In the genomic region with DNA sequence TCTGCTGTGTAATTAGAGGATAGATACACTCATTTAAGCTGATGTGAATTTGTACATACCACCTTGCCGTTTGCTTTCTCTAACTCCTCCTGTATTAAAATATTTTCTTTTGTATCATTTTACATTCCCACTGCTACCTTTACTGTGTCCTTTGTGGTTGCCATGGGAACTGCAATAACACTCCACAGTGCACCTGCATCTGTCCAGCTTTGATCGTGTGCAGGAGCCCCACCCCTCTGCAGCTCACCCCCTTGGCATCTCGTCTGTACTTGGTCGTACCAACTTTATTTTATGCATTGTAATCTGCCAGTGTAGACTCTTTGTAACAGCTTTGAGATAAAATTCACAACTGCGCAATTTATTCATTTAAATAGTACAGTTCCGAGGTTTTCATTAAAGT, we compare ENCODE assay signal across 43 mouse cellular contexts. TPM values are rescaled to one million over a fixed set of nuclear protein-coding genes. Genes with fewer than 3 reads are reported as not detected.
DNase-seq lines count a peak whose midpoint lies in the region; ATAC-seq and TF ChIP-seq lines count a peak whose summit lies in the region.
"Had no signal": no experiment of that assay in that cellular context is flagged by ENCODE, and none has a peak within 500 bp of the region (broad histone marks: within the 10 kb centered on the region; RNA-seq: fewer than 3 reads in every experiment).

No protein-coding gene starts in this region.

- no peaks in the 10 kb centered on the region for H3K36me3 ChIP-seq in embryonic facial prominence, embryonic 14.5 days (ENCODE audit: control insufficient read depth, insufficient read depth, low read length)
- no peaks in the 10 kb centered on the region for H3K36me3 ChIP-seq in embryonic facial prominence, embryonic 10.5 days (replicated peaks)
- H3K36me3 ChIP-seq in lung, postnatal 0 days (ENCODE audit: insufficient read depth, low read length): no peaks in the 10 kb centered on the region
- no peaks in the 10 kb centered on the region for H3K36me3 ChIP-seq in stomach, postnatal 0 days (ENCODE audit: control insufficient read depth, insufficient read depth, low read length)
- H3K36me3 ChIP-seq: embryonic facial prominence, embryonic 12.5 days; forebrain, embryonic 10.5 days; forebrain, embryonic 15.5 days; hindbrain, embryonic 10.5 days; intestine, embryonic 15.5 days; neural tube, embryonic 15.5 days; stomach, embryonic 15.5 days had no signal

- no peak for TF ChIP-seq EP300 in lung, postnatal 0 days (IDR thresholded peaks at IDR 0.05)
- TF ChIP-seq EP300 in stomach, postnatal 0 days (optimal IDR thresholded peaks at IDR 0.05): no peak

- ATAC-seq in embryonic facial prominence, embryonic 14.5 days (ENCODE audit: low read depth): 0 out of 2 replicates have a peak, but pooled peaks have one; percentile 37
- ATAC-seq in lung, postnatal 0 days: no peak
- peak; percentile 60; the same call in 1 of the 2 replicates for ATAC-seq in stomach, postnatal 0 days (ENCODE audit: low FRiP score, low TSS enrichment)
- no peak for ATAC-seq in megakaryocyte, adult 5-6 weeks (ENCODE audit: poor library complexity, severe bottlenecking)
- ATAC-seq: activated CD4-positive, CD25-positive, alpha-beta regulatory T cell, adult 4 months; forebrain, embryonic 15.5 days; hindbrain, postnatal 0 days; intestine, embryonic 15.5 days had no signal

- no peak overlapping the region for H3K4me2 ChIP-seq in embryonic facial prominence, embryonic 14.5 days (ENCODE audit: low read depth, low read length)
- no peak overlapping the region for H3K4me2 ChIP-seq in lung, postnatal 0 days (replicated peaks; ENCODE audit: low read depth, low read length)
- H3K4me2 ChIP-seq in stomach, postnatal 0 days (replicated peaks; ENCODE audit: low read depth): no peak overlapping the region
- H3K4me2 ChIP-seq: embryonic facial prominence, embryonic 12.5 days; forebrain, embryonic 15.5 days; intestine, embryonic 15.5 days; neural tube, embryonic 15.5 days; stomach, embryonic 15.5 days had no signal

- H3K27ac ChIP-seq in embryonic facial prominence, embryonic 14.5 days (replicated peaks; ENCODE audit: low read depth, low read length): no peak overlapping the region
- H3K27ac ChIP-seq in embryonic facial prominence, embryonic 10.5 days (replicated peaks): no peak overlapping the region
- no peak overlapping the region for H3K27ac ChIP-seq in lung, postnatal 0 days (ENCODE audit: low read length)
- no peak overlapping the region for H3K27ac ChIP-seq in stomach, postnatal 0 days (replicated peaks)
- H3K27ac ChIP-seq: embryonic facial prominence, embryonic 12.5 days; forebrain, embryonic 10.5 days; forebrain, embryonic 15.5 days; gastrocnemius, adult 2 months; hindbrain, embryonic 10.5 days; hindbrain, postnatal 0 days; intestine, embryonic 15.5 days; liver, embryonic 14.5 days; neural tube, embryonic 15.5 days; stomach, embryonic 15.5 days had no signal

- H3K9me3 ChIP-seq in embryonic facial prominence, embryonic 14.5 days (ENCODE audit: control insufficient read depth, low read length): no peaks in the 10 kb centered on the region
- H3K9me3 ChIP-seq in embryonic facial prominence, embryonic 10.5 days: 0 out of 2 replicates have a peak, but pooled peaks cover 2% of the 10 kb centered on the region
- no peaks in the 10 kb centered on the region for H3K9me3 ChIP-seq in lung, postnatal 0 days (ENCODE audit: low read length)
- H3K9me3 ChIP-seq in stomach, postnatal 0 days (ENCODE audit: control insufficient read depth, low read length): no peaks in the 10 kb centered on the region
- H3K9me3 ChIP-seq: embryonic facial prominence, embryonic 12.5 days; forebrain, embryonic 10.5 days; forebrain, embryonic 15.5 days; hindbrain, embryonic 10.5 days; intestine, embryonic 15.5 days; neural tube, embryonic 15.5 days; stomach, embryonic 15.5 days had no signal

- no peaks in the 10 kb centered on the region for H3K4me1 ChIP-seq in embryonic facial prominence, embryonic 14.5 days (ENCODE audit: control insufficient read depth, insufficient read depth, low read length)
- 0 out of 2 replicates have a peak, but pooled peaks cover 3% of the 10 kb centered on the region for H3K4me1 ChIP-seq in embryonic facial prominence, embryonic 10.5 days
- no peaks in the 10 kb centered on the region for H3K4me1 ChIP-seq in lung, postnatal 0 days (ENCODE audit: insufficient read depth, low read depth, low read length)
- H3K4me1 ChIP-seq in stomach, postnatal 0 days (replicated peaks; ENCODE audit: control insufficient read depth, insufficient read depth): no peaks in the 10 kb centered on the region
- H3K4me1 ChIP-seq: forebrain, embryonic 15.5 days; hindbrain, embryonic 10.5 days; intestine, embryonic 15.5 days; neural tube, embryonic 15.5 days; stomach, embryonic 15.5 days had no signal

- no peak overlapping the region for H3K9ac ChIP-seq in embryonic facial prominence, embryonic 14.5 days (ENCODE audit: low read depth, low read length)
- no peak overlapping the region for H3K9ac ChIP-seq in lung, postnatal 0 days (replicated peaks; ENCODE audit: low read depth)
- H3K9ac ChIP-seq in stomach, postnatal 0 days (ENCODE audit: low read length): no peak overlapping the region
- H3K9ac ChIP-seq: embryonic facial prominence, embryonic 12.5 days; forebrain, embryonic 15.5 days; intestine, embryonic 15.5 days; liver, embryonic 14.5 days; neural tube, embryonic 15.5 days; stomach, embryonic 15.5 days had no signal

- H3K4me3 ChIP-seq in embryonic facial prominence, embryonic 14.5 days (ENCODE audit: low read depth, low read length): no peak overlapping the region
- no peak overlapping the region for H3K4me3 ChIP-seq in embryonic facial prominence, embryonic 10.5 days
- no peak overlapping the region for H3K4me3 ChIP-seq in lung, postnatal 0 days (ENCODE audit: low read depth, low read length)
- no peak overlapping the region for H3K4me3 ChIP-seq in stomach, postnatal 0 days (ENCODE audit: low read depth, low read length)
- H3K4me3 ChIP-seq: embryonic facial prominence, embryonic 12.5 days; forebrain, embryonic 10.5 days; forebrain, embryonic 15.5 days; gastrocnemius, adult 2 months; hindbrain, embryonic 10.5 days; intestine, embryonic 15.5 days; neural tube, embryonic 15.5 days; stomach, embryonic 15.5 days had no signal

- TF ChIP-seq CTCF in lung, postnatal 0 days (IDR thresholded peaks at IDR 0.05): no peak
- TF ChIP-seq CTCF in stomach, postnatal 0 days (IDR thresholded peaks at IDR 0.05; ENCODE audit: low read depth): no peak

- 56% methylated on average over 6 of the region's 6 CpGs for WGBS in embryonic facial prominence, embryonic 14.5 days
- WGBS in embryonic facial prominence, embryonic 10.5 days: 81% methylated on average over 6 of the region's 6 CpGs
- WGBS in lung, postnatal 0 days: 57% methylated on average over 6 of the region's 6 CpGs
- 50% methylated on average over 6 of the region's 6 CpGs for WGBS in stomach, postnatal 0 days

- no peak for DNase-seq in embryonic facial prominence, embryonic 14.5 days (ENCODE audit: low spot score)
- DNase-seq in embryonic facial prominence, embryonic 10.5 days (ENCODE audit: low spot score): no peak
- DNase-seq in lung, postnatal 0 days (ENCODE audit: low spot score): peak; percentile 17
- DNase-seq in lung, postnatal 10 days: no peak
- DNase-seq in stomach, postnatal 0 days (ENCODE audit: low spot score): no peak
- peak; percentile 32 for DNase-seq in thymus, postnatal 25 days
- no peak for DNase-seq in embryo, embryonic 10 days (ENCODE audit: low spot score)
- DNase-seq: adrenal gland, adult 2 months; adrenal gland, postnatal 36 days; cerebellum, adult 8-10 months; cerebellum, postnatal 25 days; gastrocnemius, adult 2 months; heart, postnatal 14 days; kidney, adult 2 months; kidney, postnatal 25 days; liver; lung, adult 2 months; lung, postnatal 4 days; retina, postnatal 1 day; right cerebral cortex, postnatal 14 days had no signal

- no peaks in the 10 kb centered on the region for H3K27me3 ChIP-seq in embryonic facial prominence, embryonic 14.5 days (replicated peaks; ENCODE audit: control insufficient read depth, insufficient read depth, low read length)
- H3K27me3 ChIP-seq in embryonic facial prominence, embryonic 10.5 days (replicated peaks; ENCODE audit: low read depth, poor library complexity, severe bottlenecking): no peaks in the 10 kb centered on the region
- no peaks in the 10 kb centered on the region for H3K27me3 ChIP-seq in lung, postnatal 0 days (replicated peaks; ENCODE audit: insufficient read depth, low read length)
- no peaks in the 10 kb centered on the region for H3K27me3 ChIP-seq in stomach, postnatal 0 days (ENCODE audit: control insufficient read depth, insufficient read depth, low read length)
- H3K27me3 ChIP-seq: forebrain, embryonic 15.5 days; intestine, embryonic 15.5 days; stomach, embryonic 15.5 days had no signal

RNA-seq across cellular contexts. Expression of a gene that starts 13.5 kb away (rescaled TPM):
- polyA plus RNA-seq in embryonic facial prominence, embryonic 14.5 days (2014; fragmentation: Nextera tagmentation; extraction: Ambion mirVana): 94.8 and 106 TPM in 2 replicates
- 63.6 and 69.7 TPM in 2 replicates for polyA plus RNA-seq in embryonic facial prominence, embryonic 10.5 days (2016; fragmentation: Nextera tagmentation; extraction: Ambion mirVana)
- polyA plus RNA-seq in lung, postnatal 0 days (2015; fragmentation: Nextera tagmentation; extraction: Ambion mirVana): 13.9 and 14.9 TPM in 2 replicates
- polyA plus RNA-seq in stomach, postnatal 0 days (2015; fragmentation: Nextera tagmentation; extraction: Ambion mirVana): 14.6 and 19.1 TPM in 2 replicates
- total RNA-seq in megakaryocyte, adult 5-6 weeks (2015): 0.18 and 0.25 TPM in 2 replicates
- total RNA-seq in megakaryocyte, adult 5-6 weeks (2017): 0.37 and 0.53 TPM in 2 replicates

RNA-seq across cellular contexts. Expression of a gene that starts 21.1 kb away (rescaled TPM):
- polyA plus RNA-seq in embryonic facial prominence, embryonic 14.5 days (2014; fragmentation: Nextera tagmentation; extraction: Ambion mirVana): not detected in 2 replicates
- polyA plus RNA-seq in embryonic facial prominence, embryonic 10.5 days (2016; fragmentation: Nextera tagmentation; extraction: Ambion mirVana): 0.08 TPM in 1 of 2 replicates, not detected in the other
- polyA plus RNA-seq in lung, postnatal 0 days (2015; fragmentation: Nextera tagmentation; extraction: Ambion mirVana): 0.10 TPM in 1 of 2 replicates, not detected in the other
- polyA plus RNA-seq in stomach, postnatal 0 days (2015; fragmentation: Nextera tagmentation; extraction: Ambion mirVana): not detected in 2 replicates
- total RNA-seq in megakaryocyte, adult 5-6 weeks (2015): not detected in 2 replicates
- total RNA-seq in megakaryocyte, adult 5-6 weeks (2017): not detected in 2 replicates
- total RNA-seq: adrenal gland, adult 2 months; adrenal gland, postnatal 36 days; CH12.LX; ES-E14; gastrocnemius, adult 2 months; gastrocnemius, postnatal 4 days; heart, adult 8-10 months; heart, postnatal 14 days; hindbrain, postnatal 0 days; layer of hippocampus, adult 18-20 months; layer of hippocampus, postnatal 10 days; left cerebral cortex, adult 18-20 months; left cerebral cortex, postnatal 14 days had no signal
- polyA plus RNA-seq: activated CD4-positive, CD25-positive, alpha-beta regulatory T cell, adult 4 months; adrenal gland, adult 2 months; C2C12; embryonic facial prominence, embryonic 12.5 days; heart, embryonic 14.5 days; hindbrain, embryonic 10.5 days; intestine, embryonic 15.5 days; kidney, adult 2 months; limb, embryonic 11.5 days; liver, embryonic 14.5 days; lung, adult 2 months; small intestine, adult 2 months had no signal

RNA-seq across cellular contexts. Expression of a gene that starts 21.2 kb away (rescaled TPM):
- not detected in 2 replicates for polyA plus RNA-seq in embryonic facial prominence, embryonic 14.5 days (2014; fragmentation: Nextera tagmentation; extraction: Ambion mirVana)
- polyA plus RNA-seq in embryonic facial prominence, embryonic 10.5 days (2016; fragmentation: Nextera tagmentation; extraction: Ambion mirVana): not detected in 2 replicates
- not detected in 2 replicates for polyA plus RNA-seq in lung, postnatal 0 days (2015; fragmentation: Nextera tagmentation; extraction: Ambion mirVana)
- polyA plus RNA-seq in stomach, postnatal 0 days (2015; fragmentation: Nextera tagmentation; extraction: Ambion mirVana): not detected in 2 replicates
- not detected in 2 replicates for total RNA-seq in megakaryocyte, adult 5-6 weeks (2015)
- not detected in 2 replicates for total RNA-seq in megakaryocyte, adult 5-6 weeks (2017)
- total RNA-seq: adrenal gland, postnatal 36 days; CH12.LX; ES-E14; gastrocnemius, adult 2 months; gastrocnemius, postnatal 4 days; heart, adult 8-10 months; heart, postnatal 14 days; hindbrain, postnatal 0 days; layer of hippocampus, adult 18-20 months; layer of hippocampus, postnatal 10 days; left cerebral cortex, adult 18-20 months; left cerebral cortex, postnatal 14 days had no signal
- polyA plus RNA-seq: activated CD4-positive, CD25-positive, alpha-beta regulatory T cell, adult 4 months; adrenal gland, adult 2 months; C2C12; embryonic facial prominence, embryonic 12.5 days; heart, embryonic 14.5 days; intestine, embryonic 15.5 days; limb, embryonic 11.5 days; liver, embryonic 14.5 days; lung, adult 2 months; small intestine, adult 2 months; stomach, embryonic 15.5 days had no signal

RNA-seq across cellular contexts. Expression of a gene that starts 22.4 kb away (rescaled TPM):
- not detected in 2 replicates for polyA plus RNA-seq in embryonic facial prominence, embryonic 14.5 days (2014; fragmentation: Nextera tagmentation; extraction: Ambion mirVana)
- polyA plus RNA-seq in embryonic facial prominence, embryonic 10.5 days (2016; fragmentation: Nextera tagmentation; extraction: Ambion mirVana): not detected in 2 replicates
- not detected in 2 replicates for polyA plus RNA-seq in lung, postnatal 0 days (2015; fragmentation: Nextera tagmentation; extraction: Ambion mirVana)
- not detected in 2 replicates for polyA plus RNA-seq in stomach, postnatal 0 days (2015; fragmentation: Nextera tagmentation; extraction: Ambion mirVana)
- total RNA-seq in megakaryocyte, adult 5-6 weeks (2015): not detected in 2 replicates
- not detected in 2 replicates for total RNA-seq in megakaryocyte, adult 5-6 weeks (2017)
- total RNA-seq: adrenal gland, adult 2 months; adrenal gland, postnatal 36 days; CH12.LX; ES-E14; gastrocnemius, adult 2 months; gastrocnemius, postnatal 4 days; heart, adult 8-10 months; heart, postnatal 14 days; hindbrain, postnatal 0 days; layer of hippocampus, adult 18-20 months; layer of hippocampus, postnatal 10 days; left cerebral cortex, adult 18-20 months; left cerebral cortex, postnatal 14 days had no signal
- polyA plus RNA-seq: activated CD4-positive, CD25-positive, alpha-beta regulatory T cell, adult 4 months; adrenal gland, adult 2 months; forebrain, embryonic 10.5 days; forebrain, embryonic 15.5 days; heart, embryonic 14.5 days; hindbrain, embryonic 10.5 days; hindbrain, postnatal 0 days; intestine, embryonic 15.5 days; kidney, adult 2 months; liver, embryonic 14.5 days; lung, adult 2 months; neural tube, embryonic 15.5 days; small intestine, adult 2 months; stomach, embryonic 15.5 days had no signal

RNA-seq across cellular contexts. Expression of a gene that starts 40.2 kb away (rescaled TPM):
- polyA plus RNA-seq in embryonic facial prominence, embryonic 14.5 days (2014; fragmentation: Nextera tagmentation; extraction: Ambion mirVana): 51.6 and 66.0 TPM in 2 replicates
- polyA plus RNA-seq in embryonic facial prominence, embryonic 10.5 days (2016; fragmentation: Nextera tagmentation; extraction: Ambion mirVana): 112 and 122 TPM in 2 replicates
- 46.8 and 47.0 TPM in 2 replicates for polyA plus RNA-seq in lung, postnatal 0 days (2015; fragmentation: Nextera tagmentation; extraction: Ambion mirVana)
- 37.0 and 38.9 TPM in 2 replicates for polyA plus RNA-seq in stomach, postnatal 0 days (2015; fragmentation: Nextera tagmentation; extraction: Ambion mirVana)
- 74.6 and 102 TPM in 2 replicates for total RNA-seq in megakaryocyte, adult 5-6 weeks (2015)
- 96.7 and 99.6 TPM in 2 replicates for total RNA-seq in megakaryocyte, adult 5-6 weeks (2017)

Comparison
In these comparisons a context has a peak if more than half of its experiments do, and no peak if none do; other contexts are left out.
1. DNase-seq: peak in lung, postnatal 0 days (single experiment) and thymus, postnatal 25 days (single experiment); none in embryonic facial prominence, embryonic 14.5 days (single experiment), embryonic facial prominence, embryonic 10.5 days (single experiment), lung, postnatal 10 days (single experiment), stomach, postnatal 0 days (single experiment) and embryo, embryonic 10 days (single experiment).
2. ATAC-seq: peak in embryonic facial prominence, embryonic 14.5 days (single experiment) and stomach, postnatal 0 days (single experiment); none in lung, postnatal 0 days (single experiment) and megakaryocyte, adult 5-6 weeks (single experiment).